Mouse (Mus musculus): Measurements from ENCODE around the gene Tnfrsf12a.

Gene Tnfrsf12a

DNA sequence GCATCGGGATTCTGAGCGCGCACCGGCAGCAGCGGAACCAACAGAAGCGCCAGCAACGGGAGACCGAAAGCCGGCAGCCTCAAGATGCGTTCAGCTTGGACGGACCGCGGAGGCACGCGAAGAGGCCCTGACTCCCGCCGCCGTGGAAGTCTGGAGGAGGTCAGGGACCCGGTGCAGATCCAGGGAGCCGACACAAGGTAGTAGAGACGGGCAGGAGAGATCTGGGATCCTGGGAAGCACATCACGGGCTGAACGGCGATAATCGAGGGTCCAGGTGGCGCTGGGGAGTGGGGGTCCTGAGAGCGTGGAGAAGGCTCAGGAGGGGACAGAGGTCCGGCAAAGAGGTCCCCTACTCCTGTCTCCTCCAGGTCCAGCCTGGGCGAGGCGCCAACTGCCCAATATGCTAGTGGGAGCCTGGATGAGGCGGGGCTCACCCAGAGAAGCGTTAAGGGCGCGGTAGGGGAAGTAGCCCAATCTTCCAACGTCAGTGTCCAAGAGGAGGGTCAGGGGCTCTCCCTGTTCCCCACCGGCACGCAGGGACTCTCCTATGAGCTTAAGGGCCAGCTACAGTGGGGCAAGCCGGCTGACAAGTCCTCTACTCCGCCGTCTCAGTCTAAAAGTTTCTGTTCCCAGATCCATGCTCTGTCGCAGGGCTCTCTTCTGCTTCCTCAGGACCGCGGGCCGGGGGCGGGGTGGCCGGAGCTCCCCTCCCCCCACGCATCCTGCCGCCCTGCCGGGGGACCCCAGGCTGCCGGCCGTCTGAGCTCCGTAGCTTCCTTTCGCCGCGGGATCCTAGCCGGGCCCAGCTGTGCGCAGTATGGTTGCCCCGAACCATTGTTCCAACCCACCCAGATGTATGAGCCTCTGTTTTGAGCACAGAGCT lies 32.4 kb downstream of the Tnfrsf12a start, which contains the start of gene Mmp25:
Gene Mmp25, minus strand, starts transcription at position 665 of the 883 bp plus-strand sequence.
- DNase-seq = no peak

DNA sequence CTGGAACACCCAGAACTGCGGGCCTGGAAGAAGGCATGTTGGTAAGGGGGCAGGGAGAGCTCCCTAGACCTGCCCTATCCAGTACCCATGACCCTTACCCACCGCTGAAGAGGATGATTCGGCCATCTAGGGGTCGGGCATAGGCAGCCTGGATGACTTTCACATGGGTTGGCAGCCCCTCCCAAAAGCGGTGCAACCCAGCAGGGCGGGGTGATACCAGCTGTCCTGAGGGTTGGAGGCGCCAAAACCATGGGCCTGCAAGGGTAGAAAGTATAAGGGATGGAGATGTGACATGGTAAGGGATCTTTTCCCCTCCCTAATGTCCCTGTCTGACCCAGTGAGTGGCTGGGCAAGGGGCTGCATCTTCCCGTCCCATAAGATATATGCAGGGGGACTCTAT lies 46.0 kb downstream of the Tnfrsf12a start:
- no peak for DNase-seq

DNA sequence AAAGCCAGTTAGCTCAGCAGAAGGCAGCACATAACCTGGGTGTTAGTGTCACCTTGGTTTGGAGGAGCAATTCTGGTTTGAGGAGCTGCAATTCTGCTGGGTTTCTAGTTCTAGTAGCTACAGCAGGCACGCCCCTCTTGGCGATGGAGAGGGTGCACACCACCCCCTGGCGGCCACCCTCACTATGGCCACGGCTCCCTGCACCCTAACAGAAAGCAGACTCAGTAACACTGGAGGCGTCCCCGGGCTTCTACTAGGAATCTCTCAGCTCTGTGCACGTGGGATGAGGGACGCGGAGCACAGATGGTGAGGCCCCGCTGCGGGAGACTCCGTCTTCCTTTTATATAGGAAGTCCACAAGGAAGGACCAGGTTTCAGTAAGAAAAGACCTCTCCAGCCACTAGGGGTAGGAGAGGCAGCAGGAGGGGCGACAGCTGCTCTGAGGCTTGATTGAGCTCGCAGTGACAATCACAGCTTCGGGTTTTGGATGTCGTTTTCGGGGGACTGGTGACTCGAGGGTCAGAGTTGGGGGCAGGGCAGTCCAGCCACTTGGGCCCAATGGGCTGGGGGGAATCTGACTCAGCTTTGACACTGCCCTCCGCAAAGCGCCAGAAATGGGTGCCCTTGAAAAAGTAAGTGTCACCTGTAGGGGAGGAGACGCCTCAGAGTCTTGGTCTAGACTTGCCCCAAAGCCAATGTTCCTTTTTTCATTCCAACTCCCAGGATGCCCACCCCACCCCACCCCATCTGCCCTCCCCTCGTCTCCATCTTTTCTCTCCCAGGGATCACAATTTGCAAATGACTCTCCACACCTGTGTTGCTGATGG lies 46.9 kb downstream of the Tnfrsf12a start:
- DNase-seq = peak; percentile 83

DNA sequence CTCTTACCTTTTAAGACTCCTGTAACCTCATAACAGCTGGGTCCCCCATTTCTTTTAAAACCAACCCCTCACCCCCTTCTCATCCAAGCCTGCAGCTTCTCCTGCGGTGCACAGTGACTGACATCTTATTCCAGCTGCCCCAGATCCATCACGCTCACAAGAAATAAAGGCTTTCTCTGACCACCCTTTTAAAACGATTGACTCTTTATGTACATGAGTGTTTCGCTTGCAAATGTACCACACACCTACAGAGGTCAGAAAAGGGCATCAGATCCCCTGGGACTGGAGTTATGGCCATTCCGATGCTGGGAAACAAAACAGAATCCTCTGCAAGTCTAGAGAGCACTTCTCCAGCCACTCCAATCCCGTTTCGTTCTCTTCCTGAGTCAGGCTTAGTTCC lies 49.5 kb downstream of the Tnfrsf12a start:
- DNase-seq = no peak
